Mouse (Mus musculus) liver, postnatal 0 days (tissue): ENCODE results near the gene Abcc1. TPM values are rescaled to one million over a fixed set of nuclear protein-coding genes. Genes with fewer than 3 reads are reported as not detected.

Experiments
- ATAC-seq: fragments of 200-750 bp; cut with Nextera tagmentation; 2 replicates; pipeline ENCODE4 v1.8.0; 2017; ENCODE audit warnings: mild to moderate bottlenecking, moderate library complexity
- DNase-seq: peaks from one replicate; pipeline ENCODE4 v3.0.0-alpha.2; 2016
- H3K27ac ChIP-seq: fragments of 300-500 bp; sonication (generic); 2 replicates; pipeline ENCODE4 v1.5.1; 2014; ENCODE audit warnings: antibody characterized with exemption, moderate library complexity, mild to moderate bottlenecking, low read depth
- H3K27me3 ChIP-seq: fragments of 300-500 bp; sonication (generic); 2 replicates; pipeline ENCODE4 v1.6.1; 2014; ENCODE audit warnings: low read length, control low read depth, mixed read lengths; ENCODE audit not compliant: insufficient read depth
- H3K36me3 ChIP-seq: fragments of 300-500 bp; sonication (generic); replicated peaks from 2 replicates; pipeline ENCODE4 v1.6.1; 2014; ENCODE audit warnings: mild to moderate bottlenecking, control low read depth, low read length, moderate library complexity, mixed read lengths; ENCODE audit not compliant: insufficient read depth
- H3K4me1 ChIP-seq: fragments of 300-500 bp; sonication (generic); 2 replicates; pipeline ENCODE4 v1.6.1; 2014; ENCODE audit warnings: antibody characterized with exemption, mild to moderate bottlenecking, control low read depth; ENCODE audit not compliant: insufficient read depth
- H3K4me2 ChIP-seq: fragments of 300-500 bp; sonication (generic); 2 replicates; pipeline ENCODE4 v1.6.1; 2014; ENCODE audit warnings: low read depth, mild to moderate bottlenecking, low read length, moderate library complexity, mixed read lengths
- H3K4me3 ChIP-seq: fragments of 300-500 bp; sonication (generic); 2 replicates; pipeline ENCODE4 v1.5.1; 2014; ENCODE audit warnings: low read depth, low read length
- H3K9ac ChIP-seq: fragments of 300-500 bp; sonication (generic); replicated peaks from 2 replicates; pipeline ENCODE4 v1.6.1; 2014; ENCODE audit warnings: mild to moderate bottlenecking, moderate library complexity
- H3K9me3 ChIP-seq: fragments of 300-500 bp; sonication (generic); 2 replicates; pipeline ENCODE4 v1.6.1; 2016; ENCODE audit warnings: mild to moderate bottlenecking, control low read depth, low read length, mixed read lengths
- CTCF ChIP-seq: sonication (generic); IDR thresholded peaks from 2 replicates; pipeline ENCODE4 v1.5.1; 2016; ENCODE audit warnings: antibody characterized with exemption, low read depth
- EP300 ChIP-seq: IDR thresholded peaks from 2 replicates; pipeline ENCODE4 v1.6.1; 2016; ENCODE audit warnings: antibody characterized with exemption, low read depth, mild to moderate bottlenecking
- WGBS: fragments of 180-500 bp; shearing (Covaris S2); extraction: QIAGEN DNeasy Blood & Tissue Kit; methylation state at CpG from one replicate; pipeline ENCODE4 v1.1.7; 2014; ENCODE audit not compliant: insufficient replicate concordance; 5-methylcytosine and 5-hydroxymethylcytosine counted together
- polyA plus RNA-seq: library from polyadenylated mRNA; unstranded; fragments of >200 nt; fragmentation: Nextera tagmentation; extraction: Ambion mirVana; gene quantifications from 2 replicates; pipeline ENCODE4 v1.2.1, GENCODE M21; 2015

The Abcc1 gene
- 1.2 and 1.7 TPM in 2 replicates for polyA plus RNA-seq

GRCm38 (mm10) chr16:14361362-14362098 is at the start of gene Abcc1:
TSS of gene Abcc1 (plus strand) at chr16:14361558.
- under 1% methylated on average over 54 of the region's 64 CpGs for WGBS
- H3K9me3 ChIP-seq, result no peaks in the 10 kb centered on the region
- H3K4me2 ChIP-seq, result peak within 1 kb of the TSS; percentile 94
- H3K9ac ChIP-seq, result peak within 1 kb of the TSS; percentile 72
- TF ChIP-seq CTCF (0 out of 2 replicates have a peak, but pooled peaks have one; percentile 3), EP300 (no peak)
- no peaks in the 10 kb centered on the region for H3K36me3 ChIP-seq
- peak within 1 kb of the TSS; percentile 81 for H3K4me3 ChIP-seq
- H3K27me3 ChIP-seq, result no peaks in the 10 kb centered on the region
- ATAC-seq (peak; percentile 93), DNase-seq (peak; percentile 82)
- no peak within 1 kb of the TSS for H3K27ac ChIP-seq
- peaks cover 10% of the 10 kb centered on the region for H3K4me1 ChIP-seq

GRCm38 (mm10) chr16:14312914-14313313 is 48.4 kb upstream of the Abcc1 start:
- Histone ChIP-seq H3K27ac (no peak overlapping the region), H3K36me3 (peaks cover 23% of the 10 kb centered on the region), H3K9ac (no peak overlapping the region), H3K4me2 (no peak overlapping the region), H3K4me1 (peaks cover 16% of the 10 kb centered on the region), H3K9me3 (no peaks in the 10 kb centered on the region), H3K27me3 (no peaks in the 10 kb centered on the region), H3K4me3 (no peak overlapping the region)
- ATAC-seq (no peak), DNase-seq (no peak)
- TF ChIP-seq EP300, result no peak
- no peak for TF ChIP-seq CTCF
- WGBS, result 90% methylated on average over 7 of the region's 7 CpGs

- Histone ChIP-seq H3K4me2 (peak within 1 kb of the TSS; percentile 95), H3K27me3 (no peaks in the 10 kb centered on the region), H3K4me1 (peaks cover 13% of the 10 kb centered on the region), H3K36me3 (peaks cover 8% of the 10 kb centered on the region; the same call in 1 of the 2 replicates), H3K9ac (peak within 1 kb of the TSS; percentile 79), H3K27ac (peak within 1 kb of the TSS; percentile 81), H3K4me3 (peak within 1 kb of the TSS; percentile 82), H3K9me3 (no peaks in the 10 kb centered on the region)
- ATAC-seq (peak; percentile 100), DNase-seq (peak; percentile 97)
- WGBS, result 2% methylated on average over 51 of the region's 51 CpGs
- 0 out of 2 replicates have a peak, but pooled peaks have one; percentile 10 for TF ChIP-seq CTCF
- TF ChIP-seq EP300, result no peak
These were observed 44.2 kb upstream of the Abcc1 start, which contains the start of gene Fopnl for GRCm38 (mm10) chr16:14316884-14317876. TSS of gene Fopnl (minus strand) at chr16:14317405.

GRCm38 (mm10) chr16:14319681-14320080 is 41.7 kb upstream of the Abcc1 start:
- no peaks in the 10 kb centered on the region for H3K36me3 ChIP-seq
- H3K4me2 ChIP-seq, result no peak overlapping the region
- DNase-seq, result no peak
- no peak overlapping the region for H3K27ac ChIP-seq
- no peak overlapping the region for H3K4me3 ChIP-seq
- H3K9me3 ChIP-seq, result no peaks in the 10 kb centered on the region
- 77% methylated on average over 3 of the region's 3 CpGs for WGBS
- TF ChIP-seq EP300, result no peak
- TF ChIP-seq CTCF, result no peak
- no peak for ATAC-seq
- peaks cover 13% of the 10 kb centered on the region for H3K4me1 ChIP-seq
- no peaks in the 10 kb centered on the region for H3K27me3 ChIP-seq
- H3K9ac ChIP-seq, result no peak overlapping the region

- H3K36me3 ChIP-seq, result no peaks in the 10 kb centered on the region
- DNase-seq (no peak), ATAC-seq (no peak)
- no peak overlapping the region for H3K27ac ChIP-seq
- H3K4me1 ChIP-seq, result peaks cover 13% of the 10 kb centered on the region
- H3K9me3 ChIP-seq, result no peaks in the 10 kb centered on the region
- H3K4me3 ChIP-seq, result no peak overlapping the region
- no peak overlapping the region for H3K4me2 ChIP-seq
- H3K9ac ChIP-seq, result no peak overlapping the region
- no peak for TF ChIP-seq CTCF
- no peak for TF ChIP-seq EP300
- no peaks in the 10 kb centered on the region for H3K27me3 ChIP-seq
- WGBS, result 55% methylated on average over 1 of the region's 1 CpGs
These were observed 40.9 kb upstream of the Abcc1 start for GRCm38 (mm10) chr16:14320494-14320893.

- Histone ChIP-seq H3K4me3 (no peak overlapping the region), H3K4me1 (no peaks in the 10 kb centered on the region), H3K4me2 (no peak overlapping the region), H3K27me3 (no peaks in the 10 kb centered on the region), H3K9me3 (no peaks in the 10 kb centered on the region), H3K9ac (no peak overlapping the region), H3K36me3 (no peaks in the 10 kb centered on the region), H3K27ac (no peak overlapping the region)
- TF ChIP-seq EP300 (no peak), CTCF (no peak)
- 63% methylated on average over 1 of the region's 1 CpGs for WGBS
- no peak for DNase-seq
- ATAC-seq, result no peak
These were observed 33.2 kb upstream of the Abcc1 start for GRCm38 (mm10) chr16:14328156-14328555.
